ENCODE assay signal across 19 mouse cellular contexts in the genomic region with DNA sequence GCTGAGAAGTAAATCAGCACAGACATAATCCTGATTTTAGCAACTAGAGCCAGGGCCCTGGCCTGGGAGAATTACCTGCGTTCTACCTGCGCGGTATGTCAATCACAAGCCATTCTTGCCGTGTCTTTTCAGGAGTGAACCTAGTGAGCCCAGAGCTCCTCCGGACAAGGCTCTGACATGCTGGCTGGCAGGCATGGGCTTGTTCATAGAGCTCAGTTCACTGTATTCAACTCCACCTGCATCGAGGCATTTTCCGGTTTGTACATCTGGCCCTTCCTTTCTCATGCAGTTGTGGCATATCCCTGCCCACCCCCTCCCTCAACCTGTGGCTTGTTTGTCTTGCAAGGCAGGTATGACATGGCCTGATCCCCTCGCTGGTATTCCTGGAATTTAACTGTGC. TPM values are rescaled to one million over a fixed set of nuclear protein-coding genes. Genes with fewer than 3 reads are reported as not detected.
DNase-seq lines count a peak whose midpoint lies in the region; ATAC-seq and TF ChIP-seq lines count a peak whose summit lies in the region.
"Had no signal": no experiment of that assay in that cellular context is flagged by ENCODE, and none has a peak within 500 bp of the region (broad histone marks: within the 10 kb centered on the region; RNA-seq: fewer than 3 reads in every experiment).

No protein-coding gene starts in this region.

- no peak for TF ChIP-seq CTCF in stomach, postnatal 0 days (IDR thresholded peaks at IDR 0.05; ENCODE audit: low read depth)

- H3K27ac ChIP-seq in stomach, embryonic 14.5 days (ENCODE audit: low read length): peak overlapping the region; percentile 27; the same call in 1 of the 2 replicates
- H3K27ac ChIP-seq in stomach, postnatal 0 days (replicated peaks): no peak overlapping the region
- 0 out of 2 replicates have a peak overlapping the region, but pooled peaks have one; percentile 28 for H3K27ac ChIP-seq in stomach, embryonic 16.5 days (ENCODE audit: low read length)
- H3K27ac ChIP-seq: embryonic facial prominence, embryonic 13.5 days; forebrain, embryonic 13.5 days; hindbrain, embryonic 10.5 days; hindbrain, embryonic 14.5 days had no signal

- ATAC-seq in stomach, embryonic 14.5 days (ENCODE audit: insufficient number of reproducible peaks, insufficient read depth, low FRiP score, low read depth): no peak
- ATAC-seq in stomach, postnatal 0 days (ENCODE audit: low FRiP score, low TSS enrichment): no peak
- ATAC-seq in stomach, embryonic 16.5 days (ENCODE audit: insufficient read depth, low FRiP score): no peak
- ATAC-seq: forebrain, embryonic 13.5 days; forebrain, postnatal 0 days; Patski had no signal

- no peaks in the 10 kb centered on the region for H3K36me3 ChIP-seq in stomach, embryonic 14.5 days (ENCODE audit: control insufficient read depth, insufficient read depth, low read length)
- H3K36me3 ChIP-seq in stomach, postnatal 0 days (ENCODE audit: control insufficient read depth, insufficient read depth, low read length): no peaks in the 10 kb centered on the region
- no peaks in the 10 kb centered on the region for H3K36me3 ChIP-seq in stomach, embryonic 16.5 days (ENCODE audit: control insufficient read depth, insufficient read depth, low read length)
- H3K36me3 ChIP-seq: embryonic facial prominence, embryonic 13.5 days; heart, embryonic 12.5 days; hindbrain, embryonic 10.5 days had no signal

- H3K9ac ChIP-seq in stomach, embryonic 14.5 days (replicated peaks; ENCODE audit: low read depth, low read length): no peak overlapping the region
- no peak overlapping the region for H3K9ac ChIP-seq in stomach, postnatal 0 days (ENCODE audit: low read length)
- H3K9ac ChIP-seq in stomach, embryonic 16.5 days (ENCODE audit: low read length): no peak overlapping the region
- H3K9ac ChIP-seq: embryonic facial prominence, embryonic 13.5 days; forebrain, embryonic 13.5 days; forebrain, postnatal 0 days; heart, embryonic 12.5 days; hindbrain, embryonic 14.5 days had no signal

- 76% methylated on average over 8 of the region's 8 CpGs for WGBS in stomach, embryonic 14.5 days
- WGBS in stomach, postnatal 0 days: 66% methylated on average over 8 of the region's 8 CpGs
- whole genome bisulfite sequencing in stomach, embryonic 16.5 days: 73% methylated on average over 8 of the region's 8 CpGs

- H3K4me2 ChIP-seq in stomach, embryonic 14.5 days (replicated peaks; ENCODE audit: low read depth, low read length): no peak overlapping the region
- no peak overlapping the region for H3K4me2 ChIP-seq in stomach, postnatal 0 days (replicated peaks; ENCODE audit: low read depth)
- no peak overlapping the region for H3K4me2 ChIP-seq in stomach, embryonic 16.5 days (ENCODE audit: low read depth, low read length)
- H3K4me2 ChIP-seq: embryonic facial prominence, embryonic 13.5 days; forebrain, embryonic 13.5 days; heart, embryonic 12.5 days; hindbrain, embryonic 14.5 days had no signal

- no peak for TF ChIP-seq EP300 in stomach, postnatal 0 days (optimal IDR thresholded peaks at IDR 0.05)

- H3K27me3 ChIP-seq in stomach, embryonic 14.5 days (ENCODE audit: control insufficient read depth, insufficient read depth, low read length): 0 out of 2 replicates have a peak, but pooled peaks cover 2% of the 10 kb centered on the region
- no peaks in the 10 kb centered on the region for H3K27me3 ChIP-seq in stomach, postnatal 0 days (ENCODE audit: control insufficient read depth, insufficient read depth, low read length)
- H3K27me3 ChIP-seq in stomach, embryonic 16.5 days (ENCODE audit: control insufficient read depth, insufficient read depth, low read length): no peaks in the 10 kb centered on the region; the same call in 1 of the 2 replicates
- H3K27me3 ChIP-seq: CH12.LX, Patski had no signal

- no peaks in the 10 kb centered on the region for H3K9me3 ChIP-seq in stomach, embryonic 14.5 days (ENCODE audit: control insufficient read depth, low read depth, low read length)
- no peaks in the 10 kb centered on the region for H3K9me3 ChIP-seq in stomach, postnatal 0 days (ENCODE audit: control insufficient read depth, low read length)
- no peaks in the 10 kb centered on the region for H3K9me3 ChIP-seq in stomach, embryonic 16.5 days (replicated peaks; ENCODE audit: control insufficient read depth, low read length)
- H3K9me3 ChIP-seq: embryonic facial prominence, embryonic 13.5 days; forebrain, embryonic 13.5 days; heart, embryonic 12.5 days; hindbrain, embryonic 10.5 days had no signal

- no peaks in the 10 kb centered on the region for H3K4me1 ChIP-seq in stomach, embryonic 14.5 days (ENCODE audit: control insufficient read depth, insufficient read depth, low read length)
- H3K4me1 ChIP-seq in stomach, postnatal 0 days (replicated peaks; ENCODE audit: control insufficient read depth, insufficient read depth): no peaks in the 10 kb centered on the region
- H3K4me1 ChIP-seq in stomach, embryonic 16.5 days (ENCODE audit: control insufficient read depth, insufficient read depth, low read length): no peaks in the 10 kb centered on the region
- H3K4me1 ChIP-seq: embryonic facial prominence, embryonic 13.5 days had no signal

- DNase-seq in stomach, postnatal 0 days (ENCODE audit: low spot score): no peak
- DNase-seq in ZHBTc4 (ENCODE audit: low read depth, low spot score): peak; percentile 54
- DNase-seq in cerebellum, postnatal 14 days: no peak
- DNase-seq in adrenal gland, adult 18-20 months (ENCODE audit: low spot score in 2 of 2): no peak
- DNase-seq: adrenal gland, postnatal 25 days; cerebellum, adult 18-20 months; cerebellum, adult 9-11 months; embryo, embryonic 11 days; forebrain, postnatal 0 days; gastrocnemius, postnatal 14 days had no signal

- H3K4me3 ChIP-seq in stomach, embryonic 14.5 days (ENCODE audit: low read depth, low read length): no peak overlapping the region
- no peak overlapping the region for H3K4me3 ChIP-seq in stomach, postnatal 0 days (ENCODE audit: low read depth, low read length)
- no peak overlapping the region for H3K4me3 ChIP-seq in stomach, embryonic 16.5 days (replicated peaks; ENCODE audit: low read length)
- H3K4me3 ChIP-seq: embryonic facial prominence, embryonic 13.5 days; forebrain, embryonic 13.5 days; heart, embryonic 12.5 days; hindbrain, embryonic 10.5 days had no signal

RNA-seq across cellular contexts. Expression of a gene that starts 5.0 kb away (rescaled TPM):
- 8.7 and 10.9 TPM in 2 replicates for polyA plus RNA-seq in stomach, embryonic 14.5 days (2014; fragmentation: Nextera tagmentation; extraction: Ambion mirVana)
- polyA plus RNA-seq in stomach, postnatal 0 days (2015; fragmentation: Nextera tagmentation; extraction: Ambion mirVana): 7.4 and 8.5 TPM in 2 replicates
- polyA plus RNA-seq in stomach, embryonic 16.5 days (2015; fragmentation: Nextera tagmentation; extraction: Ambion mirVana): 11.3 and 13.5 TPM in 2 replicates
- 10 to 100 TPM; 13.8 to 14.1 TPM for total RNA-seq in adrenal gland, adult 18-20 months (2021)

RNA-seq across cellular contexts. Expression of a gene that starts 26.3 kb away (rescaled TPM):
- polyA plus RNA-seq in stomach, embryonic 14.5 days (2014; fragmentation: Nextera tagmentation; extraction: Ambion mirVana): 1.1 and 1.3 TPM in 2 replicates
- polyA plus RNA-seq in stomach, postnatal 0 days (2015; fragmentation: Nextera tagmentation; extraction: Ambion mirVana): 0.24 and 0.36 TPM in 2 replicates
- 0.65 and 0.79 TPM in 2 replicates for polyA plus RNA-seq in stomach, embryonic 16.5 days (2015; fragmentation: Nextera tagmentation; extraction: Ambion mirVana)
- 1 to 10 TPM; 1.6 to 3.0 TPM for total RNA-seq in adrenal gland, adult 18-20 months (2021)
